Mouse (Mus musculus): Measurements from ENCODE around the gene Ccdc69. TPM values are rescaled to one million over a fixed set of nuclear protein-coding genes. Genes with fewer than 3 reads are reported as not detected.
A peak's percentile ranks its signal among the peaks of the same experiment; 100 is the strongest.
"Not testable (repeated sequence)": the region's sequence is repeated elsewhere in the genome, so short reads cannot be mapped to it uniquely, and the experiment has no call there.

Gene Ccdc69
- total RNA-seq (2021): 10 to 100 TPM; 11.9 to 12.8 TPM
- long read RNA-seq, experiment 1, transcript Ccdc69-201 (7 exons, 1,402 nt): major isoform, 33 of 37 reads
- long read RNA-seq, experiment 1, partial matches to known transcripts: 1 of 37 reads
- long read RNA-seq, experiment 1, other reads (novel, unspliced or antisense): 1 of 37 reads
- long read RNA-seq, experiment 2, transcript Ccdc69-201 (7 exons, 1,402 nt): major isoform, 18 of 29 reads
- long read RNA-seq, experiment 2, partial matches to known transcripts: 1 of 29 reads
- long read RNA-seq, experiment 2, other reads (novel, unspliced or antisense): 7 of 29 reads

- DNase-seq: peak; percentile 72 to 76
- intact Hi-C loops (cut with DNase I): no loop called here
Measured at GRCm38 (mm10) chr11:55077331-55078231, at the start of gene Ccdc69. TSS of gene Ccdc69 (minus strand) at chr11:55078131.

- intact Hi-C loops (cut with DNase I): no loop called here
- DNase-seq: no peak
Measured at GRCm38 (mm10) chr11:55126663-55127062, 48.7 kb upstream of the Ccdc69 start.

GRCm38 (mm10) chr11:55121430-55121829 is 43.5 kb upstream of the Ccdc69 start:
- intact Hi-C loops (cut with DNase I): no loop called here
- no peak for DNase-seq

GRCm38 (mm10) chr11:55120821-55121271 is 42.9 kb upstream of the Ccdc69 start:
- DNase-seq: no peak
- intact Hi-C loops (cut with DNase I): no loop called here

GRCm38 (mm10) chr11:55120279-55120678 is 42.3 kb upstream of the Ccdc69 start:
- intact Hi-C loops (cut with DNase I): no loop called here
- DNase-seq: no peak

GRCm38 (mm10) chr11:55117031-55117430 is 39.1 kb upstream of the Ccdc69 start:
- DNase-seq: no peak
- intact Hi-C loops (cut with DNase I): no loop called here

- intact Hi-C loops (cut with DNase I): no loop called here
- DNase-seq: no peak
Measured at GRCm38 (mm10) chr11:55116004-55116403, 38.1 kb upstream of the Ccdc69 start.

- intact Hi-C loops (cut with DNase I): no loop called here
- no peak for DNase-seq
Measured at GRCm38 (mm10) chr11:55114291-55114690, 36.4 kb upstream of the Ccdc69 start.

- intact Hi-C loops (cut with DNase I); DNase-seq: not testable (repeated sequence)
Measured at GRCm38 (mm10) chr11:55113861-55114250, 35.9 kb upstream of the Ccdc69 start.

- no peak for DNase-seq
- intact Hi-C loops (cut with DNase I): no loop called here
Measured at GRCm38 (mm10) chr11:55113209-55113860, 35.4 kb upstream of the Ccdc69 start.

- intact Hi-C loops (cut with DNase I): no loop called here
- no peak for DNase-seq
Measured at GRCm38 (mm10) chr11:55110566-55111169, 32.7 kb upstream of the Ccdc69 start.

GRCm38 (mm10) chr11:55109521-55110300 is 31.8 kb upstream of the Ccdc69 start:
- no peak for DNase-seq
- intact Hi-C loops (cut with DNase I): no loop called here

- DNase-seq: no peak
- intact Hi-C loops (cut with DNase I): no loop called here
Measured at GRCm38 (mm10) chr11:55106636-55107035, 28.7 kb upstream of the Ccdc69 start.

- no peak for DNase-seq
- intact Hi-C loops (cut with DNase I): no loop called here
Measured at GRCm38 (mm10) chr11:55105389-55105788, 27.5 kb upstream of the Ccdc69 start.

- intact Hi-C loops (cut with DNase I): no loop called here
- DNase-seq: no peak
Measured at GRCm38 (mm10) chr11:55103229-55103628, 25.3 kb upstream of the Ccdc69 start.

- intact Hi-C loops (cut with DNase I): no loop called here
- no peak for DNase-seq
Measured at GRCm38 (mm10) chr11:55102015-55102414, 24.1 kb upstream of the Ccdc69 start.

- intact Hi-C loops (cut with DNase I): loop anchor here (5.0 kb wide), 1 partner anchor 57 kb away; no protein-coding TSS in a partner anchor
- DNase-seq: no peak
Measured at GRCm38 (mm10) chr11:55099868-55100267, 21.9 kb upstream of the Ccdc69 start.

- DNase-seq: no peak
- intact Hi-C loops (cut with DNase I): loop anchor here (5.0 kb wide), 1 partner anchor 58 kb away; no protein-coding TSS in a partner anchor
Measured at GRCm38 (mm10) chr11:55099019-55099771, 21.3 kb upstream of the Ccdc69 start.
